Mouse (Mus musculus): ENCODE data around the gene Kctd10. TPM values are rescaled to one million over a fixed set of nuclear protein-coding genes. Genes with fewer than 3 reads are reported as not detected.

Kctd10 gene
- total and polyA plus RNA-seq, 3 experiments, result 29.8 to 60.6 (median 40.8) TPM

GRCm38 (mm10) chr5:114359586-114359985, 20.7 kb downstream of the Kctd10 start:
- no peak for ATAC-seq (ENCODE audit: extremely low read depth, insufficient number of reproducible peaks, low FRiP score, poor library complexity, severe bottlenecking)
- DNase-seq (ENCODE audit: low spot score), result no peak
- Histone ChIP-seq H3K4me1 (ENCODE audit: insufficient read depth, low read depth, low read length) (peaks cover 17% of the 10 kb centered on the region), H3K9me3 (replicated peaks) (no peaks in the 10 kb centered on the region), H3K36me3 (replicated peaks) (peaks cover 54% of the 10 kb centered on the region), H3K4me3 (ENCODE audit: low read depth, low read length) (no peak overlapping the region), H3K27me3 (ENCODE audit: insufficient read depth, low read length) (peaks cover 3% of the 10 kb centered on the region)
- TF ChIP-seq CTCF (IDR thresholded peaks at IDR 0.05; ENCODE audit: low read depth, low read length), result no peak
- TF ChIP-seq GATA1 (IDR thresholded peaks at IDR 0.05; ENCODE audit: borderline replicate concordance, low read length), result no peak
- no peak for TF ChIP-seq GATA2 (IDR thresholded peaks at IDR 0.05; ENCODE audit: borderline replicate concordance, low read depth, low read length)
- TF ChIP-seq TAL1 (conservative IDR thresholded peaks at IDR 0.05; ENCODE audit: low read depth, low read length), result no peak
- no peak for TF ChIP-seq POLR2AphosphoS5 (IDR thresholded peaks at IDR 0.05; ENCODE audit: insufficient replicate concordance, low read depth, low read length)

DNA sequence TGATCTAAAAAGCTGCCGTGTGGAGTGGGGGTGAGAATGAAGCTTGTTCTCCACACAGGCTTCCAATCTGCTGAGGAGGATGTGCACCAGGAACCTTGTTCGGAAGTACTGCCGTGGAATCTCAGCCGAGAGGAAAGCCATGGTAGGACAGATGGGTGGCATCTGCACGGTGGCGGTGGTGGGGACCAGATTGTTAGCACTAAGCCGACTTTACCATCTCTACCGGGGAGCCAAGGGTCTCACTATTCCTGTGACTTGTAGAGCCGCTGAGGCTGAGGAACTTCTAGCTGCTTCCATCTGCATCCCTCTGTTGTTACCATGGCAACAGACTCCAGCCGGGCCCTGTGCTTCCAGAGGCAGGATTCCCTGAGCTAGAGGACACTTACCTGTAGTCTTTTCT, 21.5 kb downstream of the Kctd10 start:
- DNase-seq (ENCODE audit: low spot score), result no peak
- H3K4me1 ChIP-seq (ENCODE audit: insufficient read depth, low read depth, low read length), result peaks cover 16% of the 10 kb centered on the region
- H3K4me3 ChIP-seq (ENCODE audit: low read depth, low read length), result no peak overlapping the region
- peaks cover 9% of the 10 kb centered on the region for H3K27me3 ChIP-seq (ENCODE audit: insufficient read depth, low read length)
- H3K36me3 ChIP-seq (replicated peaks), result peaks cover 46% of the 10 kb centered on the region
- H3K9me3 ChIP-seq (replicated peaks), result no peaks in the 10 kb centered on the region
- TF ChIP-seq CTCF (IDR thresholded peaks at IDR 0.05; ENCODE audit: low read depth, low read length), result no peak
- no peak for TF ChIP-seq TAL1 (conservative IDR thresholded peaks at IDR 0.05; ENCODE audit: low read depth, low read length)
- TF ChIP-seq GATA2 (IDR thresholded peaks at IDR 0.05; ENCODE audit: borderline replicate concordance, low read depth, low read length), result no peak
- no peak for ATAC-seq (ENCODE audit: extremely low read depth, insufficient number of reproducible peaks, low FRiP score, poor library complexity, severe bottlenecking)

DNA sequence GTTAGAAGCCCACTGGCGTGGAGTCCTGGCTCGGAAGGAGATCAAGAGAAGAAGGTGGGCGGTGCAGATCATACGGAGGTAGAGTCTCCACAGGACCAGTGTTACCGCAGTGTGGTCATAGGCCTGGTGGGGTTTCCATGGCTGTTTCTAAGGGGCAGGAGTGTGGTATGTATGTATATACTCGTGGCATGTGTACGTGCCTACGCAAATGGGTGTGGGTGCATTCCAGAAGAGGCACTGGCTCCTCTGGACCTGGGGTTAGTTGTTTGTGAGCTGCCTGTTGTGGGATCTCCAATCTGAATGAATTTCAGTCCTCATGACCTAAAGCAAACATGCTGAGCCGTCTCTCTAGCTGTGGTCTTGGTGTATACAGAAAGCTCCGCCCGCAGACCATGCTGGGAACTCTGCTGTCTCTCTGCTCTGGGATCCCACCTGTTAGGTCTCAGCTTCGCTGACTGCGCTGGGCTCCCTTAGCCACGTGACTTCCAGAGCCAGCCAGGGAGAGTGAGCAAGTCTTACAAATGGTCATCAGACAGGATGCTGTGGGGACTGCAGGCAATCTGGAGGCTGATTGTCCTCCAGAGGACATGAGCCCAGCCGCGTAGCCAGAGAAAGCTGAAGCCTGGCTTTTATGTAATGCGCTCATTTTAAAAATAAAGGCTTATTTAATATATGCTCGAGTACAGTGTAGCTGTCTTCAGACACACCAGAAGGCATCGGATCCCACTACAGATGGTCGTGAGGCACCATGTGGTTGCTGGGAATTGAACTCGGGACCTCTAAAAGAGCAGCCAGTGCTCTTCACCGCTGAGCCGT, 23.2 kb downstream of the Kctd10 start:
- H3K36me3 ChIP-seq (replicated peaks), result peaks cover 29% of the 10 kb centered on the region
- DNase-seq (ENCODE audit: low spot score), result no peak

DNA sequence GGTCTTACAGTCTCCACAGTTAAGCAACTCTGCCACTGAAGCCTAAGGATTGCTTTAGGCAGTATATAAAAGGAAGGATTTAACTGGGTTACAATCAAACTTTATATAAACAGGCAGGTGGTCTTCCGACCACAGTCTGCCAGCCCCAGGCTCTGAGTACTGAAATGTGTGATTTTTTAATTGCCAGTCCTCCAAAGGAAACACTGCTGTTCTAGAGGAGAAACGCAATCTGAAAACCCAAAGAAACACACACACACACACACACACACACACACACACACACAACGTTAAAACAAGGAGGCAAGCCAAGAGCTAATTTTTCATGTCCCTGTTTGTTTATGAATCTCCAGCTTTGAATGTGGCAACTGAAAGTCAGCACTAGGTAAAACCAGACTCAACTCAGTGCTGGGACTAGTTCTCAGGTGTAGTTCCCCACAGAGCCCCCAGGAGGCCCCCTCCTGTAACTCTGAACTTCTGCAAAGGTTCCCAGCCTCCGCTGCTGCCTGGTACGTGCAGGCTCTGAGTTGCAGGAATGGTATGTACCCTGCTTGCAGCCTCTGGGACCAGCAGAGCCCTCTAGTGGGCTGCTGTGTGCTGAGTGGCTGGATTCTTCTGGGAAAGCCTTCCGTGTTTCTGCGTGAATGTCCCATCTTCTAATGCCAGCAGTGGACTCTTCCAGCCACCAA, 23.9 kb downstream of the Kctd10 start:
- no peaks in the 10 kb centered on the region for H3K9me3 ChIP-seq (replicated peaks)
- H3K36me3 ChIP-seq (replicated peaks), result peaks cover 22% of the 10 kb centered on the region
- H3K4me1 ChIP-seq (ENCODE audit: insufficient read depth, low read depth, low read length), result peaks cover 16% of the 10 kb centered on the region
- peak; percentile 49; the same call in 1 of the 2 replicates for ATAC-seq (ENCODE audit: extremely low read depth, insufficient number of reproducible peaks, low FRiP score, poor library complexity, severe bottlenecking)
- DNase-seq (ENCODE audit: low spot score), result peak; percentile 73
- no peak for TF ChIP-seq TAL1 (conservative IDR thresholded peaks at IDR 0.05; ENCODE audit: low read depth, low read length)
- peak; percentile 22; the same call in 1 of the 2 replicates for TF ChIP-seq CTCF (IDR thresholded peaks at IDR 0.05; ENCODE audit: low read depth, low read length)
- no peak overlapping the region for H3K4me3 ChIP-seq (ENCODE audit: low read depth, low read length)
- peaks cover 24% of the 10 kb centered on the region for H3K27me3 ChIP-seq (ENCODE audit: insufficient read depth, low read length)

More for the DNA sequence above, 23.2 kb downstream of the Kctd10 start:
- no peak for ATAC-seq (ENCODE audit: extremely low read depth, insufficient number of reproducible peaks, low FRiP score, poor library complexity, severe bottlenecking)
- Histone ChIP-seq H3K9me3 (replicated peaks) (no peaks in the 10 kb centered on the region), H3K4me1 (ENCODE audit: insufficient read depth, low read depth, low read length) (peaks cover 16% of the 10 kb centered on the region), H3K4me3 (ENCODE audit: low read depth, low read length) (no peak overlapping the region), H3K27me3 (ENCODE audit: insufficient read depth, low read length) (peaks cover 20% of the 10 kb centered on the region)
- no peak for TF ChIP-seq POLR2AphosphoS5 (IDR thresholded peaks at IDR 0.05; ENCODE audit: insufficient replicate concordance, low read depth, low read length)
- no peak for TF ChIP-seq TAL1 (conservative IDR thresholded peaks at IDR 0.05; ENCODE audit: low read depth, low read length)
- TF ChIP-seq GATA2 (IDR thresholded peaks at IDR 0.05; ENCODE audit: borderline replicate concordance, low read depth, low read length), result no peak
- TF ChIP-seq GATA1 (IDR thresholded peaks at IDR 0.05; ENCODE audit: borderline replicate concordance, low read length), result no peak
- no peak for TF ChIP-seq CTCF (IDR thresholded peaks at IDR 0.05; ENCODE audit: low read depth, low read length)

GRCm38 (mm10) chr5:114351490-114351889, 28.8 kb downstream of the Kctd10 start:
- TF ChIP-seq GATA2 (IDR thresholded peaks at IDR 0.05; ENCODE audit: borderline replicate concordance, low read depth, low read length) (no peak), POLR2AphosphoS5 (IDR thresholded peaks at IDR 0.05; ENCODE audit: insufficient replicate concordance, low read depth, low read length) (no peak), GATA1 (IDR thresholded peaks at IDR 0.05; ENCODE audit: borderline replicate concordance, low read length) (no peak), CTCF (IDR thresholded peaks at IDR 0.05; ENCODE audit: low read depth, low read length) (0 out of 2 replicates have a peak, but pooled peaks have one; percentile 19), TAL1 (conservative IDR thresholded peaks at IDR 0.05; ENCODE audit: low read depth, low read length) (no peak)
- no peaks in the 10 kb centered on the region for H3K36me3 ChIP-seq (replicated peaks)
- H3K4me3 ChIP-seq (ENCODE audit: low read depth, low read length), result no peak overlapping the region
- DNase-seq (ENCODE audit: low spot score) (no peak), ATAC-seq (ENCODE audit: extremely low read depth, insufficient number of reproducible peaks, low FRiP score, poor library complexity, severe bottlenecking) (no peak)
- peaks cover 55% of the 10 kb centered on the region for H3K27me3 ChIP-seq (ENCODE audit: insufficient read depth, low read length)
- H3K9me3 ChIP-seq (replicated peaks), result no peaks in the 10 kb centered on the region
- peaks cover under 1% of the 10 kb centered on the region for H3K4me1 ChIP-seq (ENCODE audit: insufficient read depth, low read depth, low read length)

GRCm38 (mm10) chr5:114347005-114347404, 33.3 kb downstream of the Kctd10 start:
- Histone ChIP-seq H3K27me3 (ENCODE audit: insufficient read depth, low read length) (peaks cover 34% of the 10 kb centered on the region), H3K4me3 (ENCODE audit: low read depth, low read length) (no peak overlapping the region), H3K4me1 (ENCODE audit: insufficient read depth, low read depth, low read length) (peaks cover 15% of the 10 kb centered on the region), H3K36me3 (replicated peaks) (no peaks in the 10 kb centered on the region), H3K9me3 (replicated peaks) (no peaks in the 10 kb centered on the region)
- DNase-seq (ENCODE audit: low spot score) (no peak), ATAC-seq (ENCODE audit: extremely low read depth, insufficient number of reproducible peaks, low FRiP score, poor library complexity, severe bottlenecking) (no peak)
- no peak for TF ChIP-seq CTCF (IDR thresholded peaks at IDR 0.05; ENCODE audit: low read depth, low read length)

All from G1E (cell line).